16 mouse cellular contexts compared by ENCODE assay signal in the genomic region with DNA sequence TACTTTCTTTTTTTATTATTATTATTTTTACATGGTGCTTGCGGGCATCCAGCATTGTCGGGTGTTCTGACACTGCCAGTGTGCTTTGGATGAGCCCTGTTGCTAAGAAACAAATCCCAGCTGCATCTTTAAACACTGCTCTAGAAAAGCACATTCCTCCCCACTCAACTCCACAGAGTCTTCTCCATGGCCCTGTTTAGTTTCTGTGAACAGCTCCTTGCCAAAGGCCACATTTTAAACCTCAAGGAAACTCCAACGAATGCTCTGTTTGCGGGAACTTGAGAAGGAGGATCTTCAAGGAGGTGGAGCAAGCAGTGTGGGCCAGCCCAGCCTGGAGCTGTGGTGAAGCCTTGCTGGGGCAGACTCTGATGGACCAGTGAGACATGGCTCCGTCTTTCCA. TPM values are rescaled to one million over a fixed set of nuclear protein-coding genes. Genes with fewer than 3 reads are reported as not detected.
DNase-seq lines count a peak whose midpoint lies in the region; ATAC-seq and TF ChIP-seq lines count a peak whose summit lies in the region.
"Had no signal": no experiment of that assay in that cellular context is flagged by ENCODE, and none has a peak within 500 bp of the region (broad histone marks: within the 10 kb centered on the region; RNA-seq: fewer than 3 reads in every experiment).

No protein-coding gene starts in this region.

- no peak for TF ChIP-seq CTCF in small intestine, adult 2 months (IDR thresholded peaks at IDR 0.05; ENCODE audit: extremely low read depth, insufficient read length, insufficient replicate concordance, low read depth, low read length)

- no peak for TF ChIP-seq POLR2A in small intestine, adult 2 months (IDR thresholded peaks at IDR 0.05; ENCODE audit: low read depth, low read length)

- 0 out of 2 replicates have a peak, but pooled peaks have one; percentile 34 for ATAC-seq in limb, embryonic 13.5 days (ENCODE audit: low FRiP score, low read depth)
- ATAC-seq in intestine, embryonic 14.5 days (replicated peaks; ENCODE audit: low FRiP score, low TSS enrichment, low read depth) = no peak
- ATAC-seq in megakaryocyte-erythroid progenitor cell, adult 5-6 weeks (replicated peaks; ENCODE audit: low FRiP score, low TSS enrichment, poor library complexity, severe bottlenecking) = no peak
- ATAC-seq: liver, embryonic 12.5 days had no signal

- H3K27me3 ChIP-seq in limb, embryonic 13.5 days = no peaks in the 10 kb centered on the region
- H3K27me3 ChIP-seq in limb, embryonic 10.5 days (ENCODE audit: low read depth, poor library complexity, severe bottlenecking) = no peaks in the 10 kb centered on the region
- no peaks in the 10 kb centered on the region for H3K27me3 ChIP-seq in intestine, embryonic 14.5 days (replicated peaks; ENCODE audit: control insufficient read depth, insufficient read depth, low read length)
- no peaks in the 10 kb centered on the region; the same call in 1 of the 2 replicates for H3K27me3 ChIP-seq in small intestine, adult 2 months (ENCODE audit: control insufficient read depth, insufficient read depth, low read length)

- H3K36me3 ChIP-seq in limb, embryonic 13.5 days = no peaks in the 10 kb centered on the region
- H3K36me3 ChIP-seq in limb, embryonic 10.5 days = no peaks in the 10 kb centered on the region
- no peaks in the 10 kb centered on the region for H3K36me3 ChIP-seq in intestine, embryonic 14.5 days (ENCODE audit: control insufficient read depth, insufficient read depth, low read length)
- H3K36me3 ChIP-seq in small intestine, adult 2 months (ENCODE audit: control insufficient read depth, insufficient read depth, low read length) = no peaks in the 10 kb centered on the region
- H3K36me3 ChIP-seq: liver, embryonic 12.5 days had no signal

- H3K9ac ChIP-seq in limb, embryonic 13.5 days = no peak overlapping the region
- H3K9ac ChIP-seq in intestine, embryonic 14.5 days (ENCODE audit: low read length) = no peak overlapping the region
- H3K9ac ChIP-seq: liver, embryonic 12.5 days had no signal

- no peaks in the 10 kb centered on the region for H3K9me3 ChIP-seq in limb, embryonic 13.5 days
- no peaks in the 10 kb centered on the region for H3K9me3 ChIP-seq in limb, embryonic 10.5 days (replicated peaks)
- H3K9me3 ChIP-seq in intestine, embryonic 14.5 days (ENCODE audit: control insufficient read depth, low read length) = no peaks in the 10 kb centered on the region
- H3K9me3 ChIP-seq: liver, embryonic 12.5 days had no signal

- H3K4me2 ChIP-seq in limb, embryonic 13.5 days (replicated peaks) = no peak overlapping the region
- H3K4me2 ChIP-seq in intestine, embryonic 14.5 days (ENCODE audit: low read length) = no peak overlapping the region
- H3K4me2 ChIP-seq: liver, embryonic 12.5 days had no signal

- no peak overlapping the region for H3K27ac ChIP-seq in limb, embryonic 13.5 days
- no peak overlapping the region for H3K27ac ChIP-seq in limb, embryonic 10.5 days
- peak overlapping the region; percentile 16; the same call in 1 of the 2 replicates for H3K27ac ChIP-seq in intestine, embryonic 14.5 days (ENCODE audit: low read depth)
- H3K27ac ChIP-seq in small intestine, adult 2 months (ENCODE audit: insufficient read depth, low read depth, low read length) = peak overlapping the region; percentile 29
- H3K27ac ChIP-seq: left cerebral cortex, adult 2 months; liver, embryonic 12.5 days had no signal

- WGBS in limb, embryonic 13.5 days = 43% methylated on average over 5 of the region's 5 CpGs
- WGBS in limb, embryonic 10.5 days = 62% methylated on average over 5 of the region's 5 CpGs
- WGBS in intestine, embryonic 14.5 days = 32% methylated on average over 5 of the region's 5 CpGs
- WGBS in small intestine, adult 2 months = 48% methylated on average over 5 of the region's 5 CpGs

- peak; percentile 21 for DNase-seq in gastrocnemius, postnatal 25 days
- no peak for DNase-seq in gastrocnemius, postnatal 36 days
- DNase-seq in limb, embryonic 10.5 days (ENCODE audit: low spot score) = no peak
- DNase-seq in intestine, embryonic 14.5 days (ENCODE audit: low spot score) = peak; percentile 58
- no peak for DNase-seq in right cerebral cortex, postnatal 4 days
- DNase-seq: adrenal gland, postnatal 25 days; B cell, adult 2 months; cerebellum, adult 11 months; heart, postnatal 36 days; thymus, adult 2 months had no signal

- intact Hi-C loops in gastrocnemius, postnatal 36 days (cut with DNase I) = no loop called here

- H3K4me1 ChIP-seq in limb, embryonic 13.5 days = peaks cover 14% of the 10 kb centered on the region
- H3K4me1 ChIP-seq in limb, embryonic 10.5 days = peaks cover 24% of the 10 kb centered on the region
- H3K4me1 ChIP-seq in intestine, embryonic 14.5 days (replicated peaks; ENCODE audit: control insufficient read depth, insufficient read depth, low read length) = peaks cover 5% of the 10 kb centered on the region; the same call in 1 of the 2 replicates
- no peaks in the 10 kb centered on the region for H3K4me1 ChIP-seq in small intestine, adult 2 months (ENCODE audit: control insufficient read depth, insufficient read depth, insufficient read length, low read length)
- H3K4me1 ChIP-seq: liver, embryonic 12.5 days had no signal

- no peak overlapping the region for H3K4me3 ChIP-seq in limb, embryonic 13.5 days
- no peak overlapping the region for H3K4me3 ChIP-seq in limb, embryonic 10.5 days
- H3K4me3 ChIP-seq in intestine, embryonic 14.5 days (ENCODE audit: low read depth, low read length) = no peak overlapping the region
- no peak overlapping the region for H3K4me3 ChIP-seq in small intestine, adult 2 months (ENCODE audit: low read depth, low read length)
- H3K4me3 ChIP-seq: left cerebral cortex, adult 2 months; liver, embryonic 12.5 days had no signal

RNA-seq across cellular contexts. Expression of a gene that starts 22.6 kb away (rescaled TPM):
- total RNA-seq in gastrocnemius, postnatal 25 days (2021) = under 1 TPM; 0.43 to 0.49 TPM
- total RNA-seq in gastrocnemius, postnatal 36 days (2021) = under 1 TPM; 0.18 to 0.42 TPM
- 2.8 and 4.6 TPM in 2 replicates for polyA plus RNA-seq in limb, embryonic 13.5 days (2015; fragmentation: Nextera tagmentation; extraction: Ambion mirVana)
- polyA plus RNA-seq in limb, embryonic 10.5 days (2016; fragmentation: Nextera tagmentation; extraction: Ambion mirVana) = 0.39 and 0.60 TPM in 2 replicates
- polyA plus RNA-seq in intestine, embryonic 14.5 days (2014; fragmentation: Nextera tagmentation; extraction: Ambion mirVana) = 1.7 and 1.9 TPM in 2 replicates
- polyA plus RNA-seq in small intestine, adult 2 months (2012; rRNA removed) = 14.8 and 15.0 TPM in 2 replicates
- total RNA-seq in megakaryocyte-erythroid progenitor cell, adult 5-6 weeks (2014; fragmentation: Nextera tagmentation) = not detected in 2 replicates
- not detected in 2 replicates for total RNA-seq in megakaryocyte-erythroid progenitor cell, adult 5-6 weeks (2017)
- total RNA-seq: megakaryocyte progenitor cell, adult 5-6 weeks had no signal

Comparison
In these comparisons a context has a peak if more than half of its experiments do, and no peak if none do; other contexts are left out.
1. DNase-seq: peak in gastrocnemius, postnatal 25 days (single experiment) and intestine, embryonic 14.5 days (single experiment); none in gastrocnemius, postnatal 36 days (0 of 2), limb, embryonic 10.5 days (single experiment) and right cerebral cortex, postnatal 4 days (single experiment).
2. H3K27ac ChIP-seq: peak in intestine, embryonic 14.5 days (single experiment) and small intestine, adult 2 months (single experiment); none in limb, embryonic 13.5 days (single experiment) and limb, embryonic 10.5 days (single experiment).